Mouse (Mus musculus): Measurements from ENCODE around the gene Lingo2. TPM values are rescaled to one million over a fixed set of nuclear protein-coding genes. Genes with fewer than 3 reads are reported as not detected.
A peak's percentile ranks its signal among the peaks of the same experiment; 100 is the strongest.

Lingo2 gene
- polyA plus RNA-seq, 1 experiment from 2014 or later: 2.6 TPM

GRCm38 (mm10) chr4:36331741-36332140 is 619.8 kb downstream of the Lingo2 start:
- H3K27me3 ChIP-seq (ENCODE audit: control insufficient read depth, insufficient read depth, low read length): no peaks in the 10 kb centered on the region
- no peaks in the 10 kb centered on the region for H3K9me3 ChIP-seq (replicated peaks; ENCODE audit: control insufficient read depth, low read length)
- no peak overlapping the region for H3K4me2 ChIP-seq (ENCODE audit: low read depth, low read length)
- H3K36me3 ChIP-seq (replicated peaks; ENCODE audit: control insufficient read depth, insufficient read depth, low read depth, low read length): no peaks in the 10 kb centered on the region
- ATAC-seq (replicated peaks; ENCODE audit: insufficient number of reproducible peaks, low FRiP score, low TSS enrichment, low read depth): no peak
- WGBS: 80% methylated on average over 1 of the region's 1 CpGs
- no peak overlapping the region for H3K27ac ChIP-seq (replicated peaks; ENCODE audit: low read depth, low read length)
- no peak for DNase-seq (ENCODE audit: low spot score)
- no peak overlapping the region for H3K9ac ChIP-seq (replicated peaks; ENCODE audit: low read length)
- H3K4me3 ChIP-seq (ENCODE audit: low read depth, low read length): no peak overlapping the region
- H3K4me1 ChIP-seq (ENCODE audit: control insufficient read depth, insufficient read depth, low read length): no peaks in the 10 kb centered on the region

- no peak for ATAC-seq (replicated peaks; ENCODE audit: insufficient number of reproducible peaks, low FRiP score, low TSS enrichment, low read depth)
- H3K27me3 ChIP-seq (ENCODE audit: control insufficient read depth, insufficient read depth, low read length): no peaks in the 10 kb centered on the region
Measured at GRCm38 (mm10) chr4:36325603-36326002, 625.9 kb downstream of the Lingo2 start.

DNA sequence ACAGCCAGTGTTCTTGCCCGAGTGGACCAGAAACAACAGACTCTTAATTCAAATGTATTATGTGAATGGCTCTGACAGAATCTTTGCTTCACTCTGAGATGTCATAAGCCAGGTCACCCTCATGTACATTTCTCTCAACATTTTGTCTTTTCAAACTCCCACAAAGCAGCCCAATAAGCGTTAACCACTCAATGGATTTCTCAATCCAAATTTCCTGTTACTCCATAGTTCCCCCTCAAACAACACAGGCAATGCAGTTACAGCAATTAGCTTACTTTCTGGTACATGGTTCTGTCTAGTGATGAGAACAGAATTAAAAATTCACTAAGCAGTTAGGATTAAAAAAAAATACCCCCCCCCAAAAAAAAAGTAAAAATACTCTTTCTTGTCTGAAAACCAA is 638.5 kb downstream of the Lingo2 start:
- DNase-seq (ENCODE audit: low spot score): no peak
- 71% methylated on average over 2 of the region's 2 CpGs for WGBS
- ATAC-seq (replicated peaks; ENCODE audit: insufficient number of reproducible peaks, low FRiP score, low TSS enrichment, low read depth): no peak
- Histone ChIP-seq H3K9ac (replicated peaks; ENCODE audit: low read length) (no peak overlapping the region), H3K27me3 (ENCODE audit: control insufficient read depth, insufficient read depth, low read length) (no peaks in the 10 kb centered on the region), H3K4me2 (ENCODE audit: low read depth, low read length) (no peak overlapping the region), H3K9me3 (replicated peaks; ENCODE audit: control insufficient read depth, low read length) (no peaks in the 10 kb centered on the region), H3K4me3 (ENCODE audit: low read depth, low read length) (no peak overlapping the region), H3K27ac (replicated peaks; ENCODE audit: low read depth, low read length) (no peak overlapping the region), H3K36me3 (replicated peaks; ENCODE audit: control insufficient read depth, insufficient read depth, low read depth, low read length) (no peaks in the 10 kb centered on the region), H3K4me1 (ENCODE audit: control insufficient read depth, insufficient read depth, low read length) (no peaks in the 10 kb centered on the region)

More at GRCm38 (mm10) chr4:36325603-36326002, 625.9 kb downstream of the Lingo2 start:
- H3K4me2 ChIP-seq (ENCODE audit: low read depth, low read length): no peak overlapping the region
- H3K9me3 ChIP-seq (replicated peaks; ENCODE audit: control insufficient read depth, low read length): no peaks in the 10 kb centered on the region
- H3K9ac ChIP-seq (replicated peaks; ENCODE audit: low read length): no peak overlapping the region
- no peak overlapping the region for H3K4me3 ChIP-seq (ENCODE audit: low read depth, low read length)
- no peaks in the 10 kb centered on the region for H3K36me3 ChIP-seq (replicated peaks; ENCODE audit: control insufficient read depth, insufficient read depth, low read depth, low read length)
- no peak for DNase-seq (ENCODE audit: low spot score)
- H3K27ac ChIP-seq (replicated peaks; ENCODE audit: low read depth, low read length): no peak overlapping the region
- no peaks in the 10 kb centered on the region for H3K4me1 ChIP-seq (ENCODE audit: control insufficient read depth, insufficient read depth, low read length)

DNA sequence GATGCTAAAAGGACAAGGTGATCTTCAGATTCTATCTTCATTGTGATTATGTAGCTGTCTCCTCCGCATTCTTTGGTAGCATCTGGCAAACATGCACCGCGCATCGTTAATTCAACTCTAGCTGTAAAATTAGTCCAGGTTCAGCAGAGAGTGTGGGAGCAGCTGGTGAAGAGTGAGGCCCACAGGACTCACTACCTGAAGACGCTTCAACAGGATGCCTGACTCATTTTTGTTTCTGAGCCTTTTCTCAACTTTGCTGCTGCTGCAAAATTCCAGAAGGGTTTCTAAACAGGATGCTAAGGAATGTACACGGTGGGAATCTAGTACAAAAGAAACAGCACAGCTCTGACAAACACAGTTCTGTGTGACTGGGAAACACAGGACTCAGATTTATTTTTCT is 640.1 kb downstream of the Lingo2 start:
- H3K27ac ChIP-seq (replicated peaks; ENCODE audit: low read depth, low read length): no peak overlapping the region
- WGBS: 82% methylated on average over 6 of the region's 6 CpGs

DNA sequence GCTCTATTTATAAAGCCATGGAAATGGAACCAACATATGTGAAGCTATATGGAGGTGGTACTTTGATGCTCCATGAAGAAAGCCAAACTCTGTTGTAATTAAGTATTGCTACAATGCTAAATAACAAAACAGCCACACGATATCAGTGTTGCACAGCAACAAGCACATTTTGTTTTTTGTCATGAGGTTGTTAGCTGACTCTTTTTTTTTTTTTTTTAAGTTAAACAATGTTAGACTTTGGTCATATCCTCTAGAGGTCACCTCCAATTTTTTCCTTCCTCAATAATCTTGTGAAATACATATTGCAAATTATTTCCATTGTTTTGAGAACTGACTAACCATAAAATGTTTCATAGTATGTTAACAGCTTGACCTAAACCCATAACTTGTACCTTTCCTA is 646.3 kb downstream of the Lingo2 start:
- WGBS: 86% methylated on average over 1 of the region's 1 CpGs
- ATAC-seq (replicated peaks; ENCODE audit: insufficient number of reproducible peaks, low FRiP score, low TSS enrichment, low read depth): no peak
- no peak for DNase-seq (ENCODE audit: low spot score)

More for the DNA sequence above, 640.1 kb downstream of the Lingo2 start:
- no peak overlapping the region for H3K9ac ChIP-seq (replicated peaks; ENCODE audit: low read length)
- H3K9me3 ChIP-seq (replicated peaks; ENCODE audit: control insufficient read depth, low read length): no peaks in the 10 kb centered on the region
- ATAC-seq (replicated peaks; ENCODE audit: insufficient number of reproducible peaks, low FRiP score, low TSS enrichment, low read depth) (no peak), DNase-seq (ENCODE audit: low spot score) (no peak)
- H3K4me3 ChIP-seq (ENCODE audit: low read depth, low read length): no peak overlapping the region
- no peaks in the 10 kb centered on the region for H3K36me3 ChIP-seq (replicated peaks; ENCODE audit: control insufficient read depth, insufficient read depth, low read depth, low read length)
- H3K4me1 ChIP-seq (ENCODE audit: control insufficient read depth, insufficient read depth, low read length): no peaks in the 10 kb centered on the region
- H3K27me3 ChIP-seq (ENCODE audit: control insufficient read depth, insufficient read depth, low read length): no peaks in the 10 kb centered on the region
- no peak overlapping the region for H3K4me2 ChIP-seq (ENCODE audit: low read depth, low read length)

DNA sequence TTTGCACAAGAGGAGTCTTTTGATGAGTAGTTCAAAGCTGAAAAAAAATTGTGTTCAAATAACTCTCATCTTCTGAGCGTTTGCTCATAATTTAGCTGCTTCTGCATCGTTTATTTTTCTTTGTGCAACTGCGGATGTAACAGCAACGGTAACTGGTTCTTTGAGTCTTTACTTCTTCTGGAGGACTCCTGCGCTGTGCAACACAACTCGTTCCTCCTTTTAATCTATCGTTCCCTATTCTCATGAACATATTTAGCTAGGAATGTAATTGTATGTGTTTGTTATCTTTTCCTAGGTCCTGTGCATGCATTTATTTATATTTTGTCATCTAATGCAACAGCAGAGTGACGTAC is 661.9 kb downstream of the Lingo2 start:
- Histone ChIP-seq H3K27ac (replicated peaks; ENCODE audit: low read depth, low read length) (no peak overlapping the region), H3K4me1 (ENCODE audit: control insufficient read depth, insufficient read depth, low read length) (no peaks in the 10 kb centered on the region), H3K4me3 (ENCODE audit: low read depth, low read length) (no peak overlapping the region), H3K36me3 (replicated peaks; ENCODE audit: control insufficient read depth, insufficient read depth, low read depth, low read length) (no peaks in the 10 kb centered on the region), H3K9me3 (replicated peaks; ENCODE audit: control insufficient read depth, low read length) (no peaks in the 10 kb centered on the region), H3K27me3 (ENCODE audit: control insufficient read depth, insufficient read depth, low read length) (no peaks in the 10 kb centered on the region), H3K4me2 (ENCODE audit: low read depth, low read length) (no peak overlapping the region), H3K9ac (replicated peaks; ENCODE audit: low read length) (no peak overlapping the region)
- DNase-seq (ENCODE audit: low spot score) (no peak), ATAC-seq (replicated peaks; ENCODE audit: insufficient number of reproducible peaks, low FRiP score, low TSS enrichment, low read depth) (no peak)
- 71% methylated on average over 8 of the region's 8 CpGs for WGBS

More for the DNA sequence above, 646.3 kb downstream of the Lingo2 start:
- no peak overlapping the region for H3K4me2 ChIP-seq (ENCODE audit: low read depth, low read length)
- H3K4me1 ChIP-seq (ENCODE audit: control insufficient read depth, insufficient read depth, low read length): no peaks in the 10 kb centered on the region
- no peak overlapping the region for H3K9ac ChIP-seq (replicated peaks; ENCODE audit: low read length)
- H3K27ac ChIP-seq (replicated peaks; ENCODE audit: low read depth, low read length): no peak overlapping the region
- no peak overlapping the region for H3K4me3 ChIP-seq (ENCODE audit: low read depth, low read length)
- no peaks in the 10 kb centered on the region for H3K27me3 ChIP-seq (ENCODE audit: control insufficient read depth, insufficient read depth, low read length)
- no peaks in the 10 kb centered on the region for H3K9me3 ChIP-seq (replicated peaks; ENCODE audit: control insufficient read depth, low read length)
- H3K36me3 ChIP-seq (replicated peaks; ENCODE audit: control insufficient read depth, insufficient read depth, low read depth, low read length): no peaks in the 10 kb centered on the region

DNA sequence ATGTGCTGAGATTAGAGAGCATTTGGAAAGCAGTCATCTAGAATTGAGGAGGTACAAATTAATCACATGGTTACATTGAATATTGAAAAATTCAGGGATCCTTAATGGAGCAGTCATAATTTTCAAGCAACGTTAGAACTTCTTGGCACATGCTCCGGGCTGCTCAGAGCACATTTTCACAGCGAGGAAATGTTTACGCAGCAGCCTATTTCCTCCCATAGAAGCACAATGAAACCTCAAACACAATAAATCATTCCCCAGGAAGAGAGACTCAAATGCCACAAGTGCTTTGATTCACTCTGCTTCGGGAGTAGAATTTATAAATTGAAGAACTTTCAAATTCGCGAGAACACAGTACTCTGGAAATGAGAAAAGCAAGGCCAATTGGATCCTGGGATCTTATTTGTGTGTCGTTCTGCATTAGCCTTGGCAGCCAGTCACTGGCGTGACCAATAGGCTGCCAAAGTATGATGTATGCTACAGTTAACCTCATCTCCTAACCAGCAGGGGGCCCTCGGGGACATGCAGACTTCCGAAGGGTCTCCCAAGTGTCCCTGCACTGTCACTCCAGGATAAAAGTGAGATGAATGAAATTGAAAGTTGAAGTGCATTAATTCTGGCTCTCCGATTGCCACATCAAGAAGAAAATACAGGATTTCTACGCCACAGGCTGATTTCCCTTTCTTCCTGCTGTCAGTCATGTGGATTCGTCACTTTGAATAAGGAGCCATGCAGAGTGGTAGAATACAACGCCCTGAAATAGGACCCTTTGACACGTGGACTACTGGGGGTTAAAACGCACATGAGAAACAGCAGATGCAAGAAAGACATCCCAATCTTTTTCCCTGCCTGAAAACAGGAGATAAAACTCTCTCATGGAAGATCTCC is 662.5 kb downstream of the Lingo2 start:
- Histone ChIP-seq H3K4me2 (ENCODE audit: low read depth, low read length) (0 out of 2 replicates have a peak overlapping the region, but pooled peaks have one; percentile 15), H3K9me3 (replicated peaks; ENCODE audit: control insufficient read depth, low read length) (no peaks in the 10 kb centered on the region), H3K9ac (replicated peaks; ENCODE audit: low read length) (no peak overlapping the region), H3K27ac (replicated peaks; ENCODE audit: low read depth, low read length) (no peak overlapping the region), H3K4me3 (ENCODE audit: low read depth, low read length) (no peak overlapping the region), H3K36me3 (replicated peaks; ENCODE audit: control insufficient read depth, insufficient read depth, low read depth, low read length) (no peaks in the 10 kb centered on the region), H3K4me1 (ENCODE audit: control insufficient read depth, insufficient read depth, low read length) (no peaks in the 10 kb centered on the region), H3K27me3 (ENCODE audit: control insufficient read depth, insufficient read depth, low read length) (no peaks in the 10 kb centered on the region)
- DNase-seq (ENCODE audit: low spot score): peak; percentile 66
- 41% methylated on average over 17 of the region's 17 CpGs for WGBS
- ATAC-seq (replicated peaks; ENCODE audit: insufficient number of reproducible peaks, low FRiP score, low TSS enrichment, low read depth): peak; percentile 88; the same call in 1 of the 2 replicates

DNA sequence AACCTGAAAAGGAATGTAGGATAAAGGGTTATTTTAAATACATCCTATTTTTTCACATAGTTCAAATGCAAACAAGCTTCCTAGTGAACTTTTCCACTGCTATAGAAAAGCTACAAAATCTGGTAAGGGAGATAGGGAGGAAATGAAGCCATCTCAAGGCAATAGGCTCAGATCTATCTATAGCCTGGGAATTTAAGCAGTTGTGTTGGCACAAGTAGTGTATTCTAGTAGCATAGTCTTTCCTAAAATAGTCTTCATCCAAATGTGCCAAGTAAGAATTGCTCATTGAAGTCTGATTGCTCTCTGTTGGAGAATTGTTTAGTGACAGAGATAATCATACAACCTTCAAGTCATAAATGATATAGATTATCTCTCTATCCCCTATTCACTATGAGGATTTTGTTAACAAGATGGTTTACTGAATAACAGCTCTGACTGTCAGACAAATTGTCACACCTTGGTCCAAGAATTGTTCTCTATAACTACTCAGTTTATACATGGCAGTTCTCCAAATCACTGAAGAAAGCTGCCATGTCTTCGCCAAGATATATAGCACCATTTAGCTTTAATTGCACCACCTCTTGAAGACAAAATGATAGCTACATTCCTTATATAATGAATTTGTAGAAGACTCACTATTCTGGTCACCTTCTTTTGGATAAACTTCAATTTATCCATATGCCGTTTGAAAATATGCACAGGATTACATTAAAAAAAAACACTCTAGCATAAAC is 688.9 kb downstream of the Lingo2 start:
- Histone ChIP-seq H3K9me3 (replicated peaks; ENCODE audit: control insufficient read depth, low read length) (no peaks in the 10 kb centered on the region), H3K4me2 (ENCODE audit: low read depth, low read length) (no peak overlapping the region), H3K27ac (replicated peaks; ENCODE audit: low read depth, low read length) (no peak overlapping the region), H3K9ac (replicated peaks; ENCODE audit: low read length) (no peak overlapping the region), H3K27me3 (ENCODE audit: control insufficient read depth, insufficient read depth, low read length) (no peaks in the 10 kb centered on the region), H3K4me3 (ENCODE audit: low read depth, low read length) (no peak overlapping the region), H3K36me3 (replicated peaks; ENCODE audit: control insufficient read depth, insufficient read depth, low read depth, low read length) (no peaks in the 10 kb centered on the region), H3K4me1 (ENCODE audit: control insufficient read depth, insufficient read depth, low read length) (no peaks in the 10 kb centered on the region)
- ATAC-seq (replicated peaks; ENCODE audit: insufficient number of reproducible peaks, low FRiP score, low TSS enrichment, low read depth) (no peak), DNase-seq (ENCODE audit: low spot score) (no peak)
- 87% methylated on average over 2 of the region's 2 CpGs for WGBS
